Mouse (Mus musculus) liver, adult 2 months (tissue): ENCODE results near the gene Apex2.

Source experiments
- CTCF ChIP-seq: fragments of 200-500 bp; IDR thresholded peaks from 2 replicates; pipeline ENCODE4 v1.5.1; 2011; ENCODE audit warnings: low read depth, low read length, control low read depth
- POLR2A ChIP-seq: fragments of 200-500 bp; IDR thresholded peaks from 2 replicates; pipeline ENCODE4 v1.6.1; 2011; ENCODE audit warnings: low read length, control low read depth; ENCODE audit not compliant: insufficient read depth; ENCODE audit errors: extremely low read depth

DNA sequence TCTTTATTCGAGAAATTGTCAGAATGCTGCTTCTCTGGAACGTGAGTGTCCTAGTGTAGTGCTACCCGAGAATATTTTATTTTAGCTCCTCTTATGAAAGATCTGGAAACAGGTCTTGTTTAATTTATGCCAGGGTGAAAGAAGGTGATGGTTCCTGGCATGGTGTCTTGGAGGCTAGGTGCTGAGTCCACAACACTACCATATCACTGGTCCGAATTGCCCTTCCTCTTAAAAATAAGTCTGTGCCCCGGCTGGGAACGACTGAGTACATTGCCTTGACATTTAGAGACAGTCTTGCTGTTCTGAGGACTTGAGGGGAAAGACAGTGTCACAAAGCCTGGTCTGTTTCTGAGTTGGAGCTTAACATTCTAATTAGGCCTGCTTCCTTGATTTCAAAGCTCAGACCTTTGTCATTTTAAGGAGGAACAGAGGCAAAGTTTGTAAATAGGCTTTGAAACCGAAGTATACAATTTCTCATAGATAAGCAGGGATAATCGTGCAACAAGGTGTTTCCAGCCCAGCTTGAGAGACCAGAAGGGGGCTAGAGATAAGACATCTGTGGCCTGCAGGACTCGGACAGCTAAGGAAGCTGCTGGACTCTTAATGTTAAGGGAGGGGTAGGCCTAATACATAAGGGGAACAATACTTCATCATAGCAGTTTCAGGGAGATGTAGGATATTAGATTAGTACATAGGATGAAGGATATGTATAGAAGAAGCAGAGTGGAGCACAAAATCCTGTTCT, 5.5 kb upstream of the Apex2 start:
- TF ChIP-seq CTCF: no peak
- no peak for TF ChIP-seq POLR2A
